Mouse (Mus musculus): ENCODE measurements around the gene B3galt1.

DNA sequence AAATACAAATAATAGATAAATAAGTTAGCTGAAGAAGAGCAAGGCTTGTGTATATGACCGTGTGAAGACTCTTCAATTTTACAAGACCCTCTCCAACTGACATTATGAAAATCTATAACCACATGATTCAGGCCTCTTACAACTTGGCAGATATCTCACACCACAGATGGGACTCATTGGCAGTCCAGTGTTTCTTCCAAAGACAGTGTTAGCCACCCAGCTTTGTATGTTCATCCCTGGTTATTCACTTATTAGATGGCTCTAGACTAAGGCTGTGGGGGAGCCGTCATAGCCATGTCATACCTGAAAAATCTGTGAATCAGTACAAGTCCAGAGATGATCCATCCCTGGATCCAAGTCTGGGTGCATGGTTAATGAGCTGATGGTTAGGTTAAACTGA lies 463.1 kb downstream of the B3galt1 start:
- TF ChIP-seq RCOR1 (IDR thresholded peaks at IDR 0.05; ENCODE audit: low read depth, low read length) (no peak), CTCF (IDR thresholded peaks at IDR 0.05 in 2 of 3, conservative IDR thresholded peaks at IDR 0.05 in 1 of 3; ENCODE audit: control insufficient read depth in 1 of 3, insufficient read depth in 1 of 3, low read depth in 2 of 3, low read length in 3 of 3, poor library complexity in 1 of 3, severe bottlenecking in 1 of 3) (no peak), TBP (IDR thresholded peaks at IDR 0.05; ENCODE audit: low read depth, low read length) (no peak)

All from MEL (cell line).